Mouse (Mus musculus): Measurements from ENCODE around the gene Plvap. TPM values are rescaled to one million over a fixed set of nuclear protein-coding genes. Genes with fewer than 3 reads are reported as not detected.

The Plvap gene
- total and polyA plus RNA-seq, 2 experiments from 2014 or later = 7.6 to 10.4 TPM

DNA sequence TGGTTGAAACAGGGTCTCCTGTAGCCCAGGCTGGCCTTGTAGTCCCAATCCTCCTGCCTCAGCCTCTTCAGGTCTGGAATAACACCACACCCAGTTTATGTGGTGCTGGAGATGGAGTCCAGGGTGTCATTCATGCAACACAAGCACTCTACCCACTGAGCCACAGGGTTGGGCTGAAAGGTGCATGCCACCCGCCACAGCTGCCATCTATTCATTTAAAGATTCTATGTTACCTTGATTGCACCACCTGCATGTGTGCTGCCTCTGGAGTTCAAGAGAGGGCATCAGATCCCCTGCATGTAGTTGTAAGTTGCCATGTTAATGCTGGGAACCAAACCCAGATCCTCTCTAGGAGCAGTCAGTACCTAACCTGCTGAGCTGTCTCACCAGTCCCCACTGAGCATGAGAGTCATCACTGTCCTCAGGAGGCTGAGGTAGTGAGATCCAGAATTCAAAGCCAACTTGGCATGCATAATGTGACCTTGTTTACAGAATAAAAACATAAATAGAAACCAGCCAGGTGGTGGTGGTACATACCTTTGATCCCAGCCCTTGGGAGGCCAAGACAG lies 14.4 kb downstream of the Plvap start:
- ATAC-seq (ENCODE audit: low FRiP score) (no peak), DNase-seq (ENCODE audit: low spot score) (no peak)
- Histone ChIP-seq H3K9me3 (ENCODE audit: low read length) (no peaks in the 10 kb centered on the region), H3K27me3 (ENCODE audit: insufficient read depth, low read length) (no peaks in the 10 kb centered on the region), H3K27ac (ENCODE audit: low read depth, low read length) (no peak overlapping the region), H3K4me2 (ENCODE audit: low read depth, low read length, poor library complexity, severe bottlenecking) (no peak overlapping the region), H3K4me1 (ENCODE audit: insufficient read depth, low read length) (no peaks in the 10 kb centered on the region), H3K9ac (replicated peaks; ENCODE audit: low read length, poor library complexity, severe bottlenecking) (no peak overlapping the region), H3K36me3 (ENCODE audit: insufficient read depth, low read length) (peaks cover 8% of the 10 kb centered on the region), H3K4me3 (ENCODE audit: low read depth, low read length) (no peak overlapping the region)
- 100% methylated on average over 1 of the region's 1 CpGs for WGBS
- TF ChIP-seq CTCF (IDR thresholded peaks at IDR 0.05) = no peak

DNA sequence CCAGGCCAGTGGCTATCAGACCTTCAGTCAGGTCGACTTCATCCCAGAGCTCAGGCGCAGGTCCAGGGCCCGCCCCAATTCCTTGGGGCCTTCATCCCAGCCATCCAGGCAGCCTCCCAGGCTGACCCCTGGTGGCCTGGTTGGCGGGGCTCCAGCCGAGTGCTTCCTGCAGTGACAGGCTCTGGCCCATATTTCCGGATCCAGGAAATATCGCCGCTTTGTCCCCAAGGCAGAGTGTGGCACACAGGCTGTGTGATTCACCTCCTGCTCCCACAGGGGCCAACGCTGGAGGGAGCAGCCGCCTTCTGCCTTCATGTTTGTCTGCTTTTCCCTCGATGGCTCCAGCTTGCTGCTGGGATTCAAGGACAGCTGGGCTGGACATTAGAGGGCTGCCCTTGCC lies 15.1 kb downstream of the Plvap start:
- no peaks in the 10 kb centered on the region for H3K4me1 ChIP-seq (ENCODE audit: insufficient read depth, low read length)
- H3K4me3 ChIP-seq (ENCODE audit: low read depth, low read length) = no peak overlapping the region
- TF ChIP-seq CTCF (IDR thresholded peaks at IDR 0.05) = no peak; the same call in 1 of the 2 replicates
- no peak overlapping the region for H3K9ac ChIP-seq (replicated peaks; ENCODE audit: low read length, poor library complexity, severe bottlenecking)
- ATAC-seq (ENCODE audit: low FRiP score) (no peak), DNase-seq (ENCODE audit: low spot score) (peak; percentile 34)
- no peaks in the 10 kb centered on the region for H3K27me3 ChIP-seq (ENCODE audit: insufficient read depth, low read length)
- no peak overlapping the region for H3K4me2 ChIP-seq (ENCODE audit: low read depth, low read length, poor library complexity, severe bottlenecking)
- 48% methylated on average over 11 of the region's 11 CpGs for WGBS
- no peaks in the 10 kb centered on the region for H3K9me3 ChIP-seq (ENCODE audit: low read length)
- H3K27ac ChIP-seq (ENCODE audit: low read depth, low read length) = no peak overlapping the region
- H3K36me3 ChIP-seq (ENCODE audit: insufficient read depth, low read length) = peaks cover 14% of the 10 kb centered on the region

DNA sequence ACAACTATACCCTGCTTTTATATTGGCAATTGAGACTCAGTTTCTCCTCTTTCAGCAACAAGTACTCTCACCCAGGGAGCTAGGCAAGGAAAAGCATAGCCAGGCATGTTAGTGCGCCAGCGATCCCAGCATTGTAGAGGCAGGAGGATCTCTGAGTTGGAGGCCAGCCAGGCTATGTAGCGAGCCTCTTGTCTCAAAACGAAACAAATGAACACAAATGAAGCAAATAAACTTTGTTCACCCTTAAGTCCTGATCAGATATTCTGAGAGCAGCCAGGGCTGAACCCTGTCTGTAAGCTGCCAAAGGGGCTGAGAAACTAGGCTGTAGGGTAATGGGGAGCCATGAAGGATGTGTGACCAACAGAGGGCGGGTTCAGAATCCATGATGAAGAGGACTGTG lies 15.7 kb downstream of the Plvap start:
- Histone ChIP-seq H3K4me1 (ENCODE audit: insufficient read depth, low read length) (no peaks in the 10 kb centered on the region), H3K27ac (ENCODE audit: low read depth, low read length) (no peak overlapping the region), H3K36me3 (ENCODE audit: insufficient read depth, low read length) (peaks cover 20% of the 10 kb centered on the region), H3K27me3 (ENCODE audit: insufficient read depth, low read length) (no peaks in the 10 kb centered on the region), H3K9me3 (ENCODE audit: low read length) (no peaks in the 10 kb centered on the region), H3K9ac (replicated peaks; ENCODE audit: low read length, poor library complexity, severe bottlenecking) (no peak overlapping the region), H3K4me3 (ENCODE audit: low read depth, low read length) (no peak overlapping the region), H3K4me2 (ENCODE audit: low read depth, low read length, poor library complexity, severe bottlenecking) (no peak overlapping the region)
- no peak for TF ChIP-seq CTCF (IDR thresholded peaks at IDR 0.05)
- DNase-seq (ENCODE audit: low spot score) (no peak), ATAC-seq (ENCODE audit: low FRiP score) (no peak)
- WGBS = 95% methylated on average over 5 of the region's 5 CpGs

DNA sequence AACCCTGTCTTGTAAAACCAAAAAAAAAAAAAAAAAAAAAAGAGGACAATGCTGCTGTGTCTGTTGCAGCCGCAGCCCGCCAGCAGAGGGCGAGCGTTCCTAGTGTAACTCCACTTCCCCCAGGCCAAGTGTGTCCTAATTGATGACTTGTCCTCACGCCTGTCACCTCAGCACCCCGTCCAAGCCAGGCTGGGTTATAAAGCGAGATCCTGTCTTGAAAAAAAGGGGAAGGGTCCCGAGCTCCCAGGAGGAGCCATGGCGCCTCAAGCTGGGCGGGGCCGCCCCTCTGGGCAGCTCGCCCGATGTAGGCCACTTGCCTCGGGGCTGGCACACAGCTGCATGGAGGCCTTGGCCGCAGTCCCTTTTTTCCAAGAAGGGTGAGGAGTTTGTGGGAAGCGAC lies 16.5 kb downstream of the Plvap start:
- DNase-seq (ENCODE audit: low spot score) (peak; percentile 91), ATAC-seq (ENCODE audit: low FRiP score) (peak; percentile 52; the same call in 1 of the 2 replicates)
- Histone ChIP-seq H3K4me1 (ENCODE audit: insufficient read depth, low read length) (no peaks in the 10 kb centered on the region), H3K27ac (ENCODE audit: low read depth, low read length) (no peak overlapping the region), H3K4me3 (ENCODE audit: low read depth, low read length) (no peak overlapping the region), H3K27me3 (ENCODE audit: insufficient read depth, low read length) (no peaks in the 10 kb centered on the region), H3K4me2 (ENCODE audit: low read depth, low read length, poor library complexity, severe bottlenecking) (no peak overlapping the region), H3K9ac (replicated peaks; ENCODE audit: low read length, poor library complexity, severe bottlenecking) (no peak overlapping the region), H3K36me3 (ENCODE audit: insufficient read depth, low read length) (peaks cover 20% of the 10 kb centered on the region), H3K9me3 (ENCODE audit: low read length) (no peaks in the 10 kb centered on the region)
- WGBS = 24% methylated on average over 16 of the region's 16 CpGs
- peak; percentile 80 for TF ChIP-seq CTCF (IDR thresholded peaks at IDR 0.05)

DNA sequence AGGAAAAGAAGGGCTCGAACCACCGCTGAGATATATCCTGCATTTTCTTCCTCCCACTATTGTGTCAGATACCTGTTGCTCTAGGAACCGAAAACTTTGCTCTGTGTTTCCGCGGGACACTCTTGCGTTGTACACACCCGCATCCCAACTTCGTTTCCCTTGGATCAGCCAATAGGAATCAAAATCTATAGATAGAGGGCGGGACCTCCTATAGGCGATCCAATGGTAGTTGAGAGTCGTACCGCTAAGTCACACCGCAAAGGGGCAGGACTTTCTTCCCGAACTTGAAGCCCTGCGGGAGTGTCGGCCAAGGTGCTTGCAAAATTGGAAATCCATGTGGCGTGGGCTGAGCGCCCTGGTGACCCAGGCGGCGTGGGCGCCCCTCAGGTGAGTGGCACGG lies 23.1 kb downstream of the Plvap start:
- WGBS = under 1% methylated on average over 22 of the region's 22 CpGs
- peak; percentile 87 for ATAC-seq (ENCODE audit: low FRiP score)
- peak overlapping the region; percentile 75 for H3K9ac ChIP-seq (replicated peaks; ENCODE audit: low read length, poor library complexity, severe bottlenecking)
- peak overlapping the region; percentile 100 for H3K4me2 ChIP-seq (ENCODE audit: low read depth, low read length, poor library complexity, severe bottlenecking)
- 0 out of 2 replicates have a peak, but pooled peaks cover 12% of the 10 kb centered on the region for H3K4me1 ChIP-seq (ENCODE audit: insufficient read depth, low read length)
- H3K27ac ChIP-seq (ENCODE audit: low read depth, low read length) = peak overlapping the region; percentile 43
- H3K27me3 ChIP-seq (ENCODE audit: insufficient read depth, low read length) = no peaks in the 10 kb centered on the region
- peak overlapping the region; percentile 66 for H3K4me3 ChIP-seq (ENCODE audit: low read depth, low read length)
- peaks cover 25% of the 10 kb centered on the region for H3K36me3 ChIP-seq (ENCODE audit: insufficient read depth, low read length)
- peak; percentile 97 for DNase-seq (ENCODE audit: low spot score)
- no peaks in the 10 kb centered on the region for H3K9me3 ChIP-seq (ENCODE audit: low read length)
- TF ChIP-seq CTCF (IDR thresholded peaks at IDR 0.05) = peak; percentile 36; the same call in 1 of the 2 replicates

DNA sequence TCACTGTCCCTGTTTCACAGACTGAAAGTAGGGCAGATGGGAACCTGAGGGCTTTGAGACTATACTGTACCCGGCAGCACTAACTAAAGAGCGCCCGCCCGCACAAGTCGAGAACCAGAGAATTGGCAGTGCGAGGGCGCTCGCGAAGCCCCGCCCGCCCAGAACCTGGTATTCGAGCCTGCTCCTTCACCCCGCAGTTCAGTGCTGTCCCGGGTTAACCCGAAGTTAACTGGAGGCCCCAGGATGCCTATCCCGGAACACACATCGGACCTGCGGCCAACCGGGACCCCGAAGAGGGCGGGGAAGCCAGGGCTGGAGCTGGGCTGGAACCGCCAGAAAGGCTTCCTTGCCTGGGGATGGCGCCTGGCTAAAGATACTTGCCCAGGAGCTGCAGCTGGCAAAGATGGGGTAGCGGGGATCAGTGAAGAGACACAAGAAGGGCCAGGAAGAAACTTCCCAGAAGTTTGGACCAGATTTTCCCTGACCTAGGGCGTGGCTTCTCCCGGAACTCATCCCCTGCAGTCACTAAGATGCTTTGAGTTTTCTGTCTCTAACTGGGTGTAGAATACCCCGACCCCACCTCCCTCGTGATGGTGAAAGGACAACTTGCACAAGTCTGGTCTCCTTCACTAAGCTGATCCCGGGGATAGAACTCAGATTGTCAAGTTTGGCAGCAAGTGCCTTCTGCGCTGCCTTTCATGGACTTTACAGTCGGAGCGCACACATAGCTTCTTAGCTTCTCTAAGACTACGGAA lies 23.7 kb downstream of the Plvap start, which contains the start of gene Gtpbp3:
TSS of gene Gtpbp3 (plus strand) at position 413 of the 755 bp plus-strand sequence.
- peak within 1 kb of the TSS; percentile 75 for H3K9ac ChIP-seq (replicated peaks; ENCODE audit: low read length, poor library complexity, severe bottlenecking)
- peaks cover 29% of the 10 kb centered on the region for H3K36me3 ChIP-seq (ENCODE audit: insufficient read depth, low read length)
- 0 out of 2 replicates have a peak, but pooled peaks cover 12% of the 10 kb centered on the region for H3K4me1 ChIP-seq (ENCODE audit: insufficient read depth, low read length)
- WGBS = 0% methylated on average over 33 of the region's 33 CpGs
- DNase-seq (ENCODE audit: low spot score) (peak; percentile 83), ATAC-seq (ENCODE audit: low FRiP score) (peak; percentile 32)
- H3K4me3 ChIP-seq (ENCODE audit: low read depth, low read length) = peak within 1 kb of the TSS; percentile 66
- H3K27ac ChIP-seq (ENCODE audit: low read depth, low read length) = peak within 1 kb of the TSS; percentile 43
- no peak for TF ChIP-seq CTCF (IDR thresholded peaks at IDR 0.05)
- peak within 1 kb of the TSS; percentile 100 for H3K4me2 ChIP-seq (ENCODE audit: low read depth, low read length, poor library complexity, severe bottlenecking)
- no peaks in the 10 kb centered on the region for H3K27me3 ChIP-seq (ENCODE audit: insufficient read depth, low read length)
- no peaks in the 10 kb centered on the region for H3K9me3 ChIP-seq (ENCODE audit: low read length)
